Mouse (Mus musculus): ENCODE results near the gene Ppp1r21.

Ppp1r21 gene

GRCm38 (mm10) chr17:88614234-88614633 lies 84.3 kb downstream of the Ppp1r21 start:
- DNase-seq (ENCODE audit: low spot score) = no peak

- no peak for DNase-seq (ENCODE audit: low spot score)
Measured at GRCm38 (mm10) chr17:88614733-88615132, 84.8 kb downstream of the Ppp1r21 start.

- DNase-seq (ENCODE audit: low spot score) = no peak
Measured at GRCm38 (mm10) chr17:88615492-88616155, 85.7 kb downstream of the Ppp1r21 start.

- DNase-seq (ENCODE audit: low spot score) = no peak
Measured at GRCm38 (mm10) chr17:88620935-88621334, 91.0 kb downstream of the Ppp1r21 start.

- DNase-seq (ENCODE audit: low spot score) = no peak
Measured at GRCm38 (mm10) chr17:88621374-88621773, 91.5 kb downstream of the Ppp1r21 start.

- no peak for DNase-seq (ENCODE audit: low spot score)
Measured at GRCm38 (mm10) chr17:88622711-88623110, 92.8 kb downstream of the Ppp1r21 start.

GRCm38 (mm10) chr17:88624386-88624785 lies 94.5 kb downstream of the Ppp1r21 start:
- no peak for DNase-seq (ENCODE audit: low spot score)

- no peak for DNase-seq (ENCODE audit: low spot score)
Measured at GRCm38 (mm10) chr17:88625350-88625749, 95.4 kb downstream of the Ppp1r21 start.

GRCm38 (mm10) chr17:88625931-88626330 lies 96.0 kb downstream of the Ppp1r21 start:
- no peak for DNase-seq (ENCODE audit: low spot score)

- DNase-seq (ENCODE audit: low spot score) = no peak
Measured at GRCm38 (mm10) chr17:88626347-88626811, 96.5 kb downstream of the Ppp1r21 start.

- no peak for DNase-seq (ENCODE audit: low spot score)
Measured at GRCm38 (mm10) chr17:88627150-88627549, 97.2 kb downstream of the Ppp1r21 start.

GRCm38 (mm10) chr17:88628676-88629380 lies 98.9 kb downstream of the Ppp1r21 start:
- DNase-seq (ENCODE audit: low spot score) = peak; percentile 22

- no peak for DNase-seq (ENCODE audit: low spot score)
Measured at GRCm38 (mm10) chr17:88629381-88629759, 99.5 kb downstream of the Ppp1r21 start.

- DNase-seq (ENCODE audit: low spot score) = no peak
Measured at GRCm38 (mm10) chr17:88629931-88630553, 100.1 kb downstream of the Ppp1r21 start.

- no peak for DNase-seq (ENCODE audit: low spot score)
Measured at GRCm38 (mm10) chr17:88630554-88630948, 100.6 kb downstream of the Ppp1r21 start.

- no peak for DNase-seq (ENCODE audit: low spot score)
Measured at GRCm38 (mm10) chr17:88632631-88633030, 102.7 kb downstream of the Ppp1r21 start.

GRCm38 (mm10) chr17:88636076-88636475 lies 106.2 kb downstream of the Ppp1r21 start:
- no peak for DNase-seq (ENCODE audit: low spot score)

GRCm38 (mm10) chr17:88636587-88636986 lies 106.7 kb downstream of the Ppp1r21 start:
- no peak for DNase-seq (ENCODE audit: low spot score)

All from layer of hippocampus, adult 11-12 months (tissue).